Mouse (Mus musculus): ENCODE measurements around the gene Larp1.

- TF ChIP-seq CTCF (conservative IDR thresholded peaks at IDR 0.05; ENCODE audit: low read length) (no peak), NANOG (IDR thresholded peaks at IDR 0.05; ENCODE audit: borderline replicate concordance, low read length) (no peak)
These were observed 21.0 kb downstream of the Larp1 start for GRCm38 (mm10) chr11:58029869-58030268.

Data from E14TG2a.4 (cell line).